Mouse (Mus musculus) testis, postnatal 14 days (tissue): ENCODE data around the gene Abracl.

Source experiments
- DNase-seq: peaks from one replicate; pipeline ENCODE4 v3.0.0; 2021; ENCODE audit warnings: low spot score

Abracl gene

GRCm38 (mm10) chr10:18022741-18023347, at the start of gene Abracl:
Abracl (minus strand) TSS chr10:18023288.
- peak; percentile 75 for DNase-seq

- no peak for DNase-seq
Observed at GRCm38 (mm10) chr10:18072871-18073270, 49.8 kb upstream of the Abracl start.

- no peak for DNase-seq
Observed at GRCm38 (mm10) chr10:18070616-18071015, 47.5 kb upstream of the Abracl start.

- DNase-seq, result no peak
Observed at GRCm38 (mm10) chr10:18070144-18070543, 47.1 kb upstream of the Abracl start.

GRCm38 (mm10) chr10:18069576-18069975, 46.5 kb upstream of the Abracl start:
- no peak for DNase-seq

GRCm38 (mm10) chr10:18068880-18069279, 45.8 kb upstream of the Abracl start:
- no peak for DNase-seq

- no peak for DNase-seq
Observed at GRCm38 (mm10) chr10:18067761-18068446, 44.8 kb upstream of the Abracl start.

GRCm38 (mm10) chr10:18066031-18066439, 42.9 kb upstream of the Abracl start:
- no peak for DNase-seq

- DNase-seq, result no peak
Observed at GRCm38 (mm10) chr10:18064606-18065228, 41.6 kb upstream of the Abracl start.

- no peak for DNase-seq
Observed at GRCm38 (mm10) chr10:18061533-18061932, 38.4 kb upstream of the Abracl start.

- no peak for DNase-seq
Observed at GRCm38 (mm10) chr10:18060778-18061177, 37.7 kb upstream of the Abracl start.

- no peak for DNase-seq
Observed at GRCm38 (mm10) chr10:18059807-18060206, 36.7 kb upstream of the Abracl start.

- no peak for DNase-seq
Observed at GRCm38 (mm10) chr10:18058681-18059338, 35.7 kb upstream of the Abracl start.

- DNase-seq, result no peak
Observed at GRCm38 (mm10) chr10:18056391-18056745, 33.3 kb upstream of the Abracl start.

GRCm38 (mm10) chr10:18055696-18056390, 32.8 kb upstream of the Abracl start, which contains the start of gene Reps1:
Reps1 (plus strand) TSS chr10:18055861.
- DNase-seq, result peak; percentile 51

GRCm38 (mm10) chr10:18055009-18055695, 32.1 kb upstream of the Abracl start:
- peak; percentile 88 for DNase-seq

- peak; percentile 3 for DNase-seq
Observed at GRCm38 (mm10) chr10:18047380-18048146, 24.5 kb upstream of the Abracl start.

GRCm38 (mm10) chr10:18046380-18046779, 23.3 kb upstream of the Abracl start:
- no peak for DNase-seq

- no peak for DNase-seq
Observed at GRCm38 (mm10) chr10:18036849-18037248, 13.8 kb upstream of the Abracl start.

- DNase-seq, result no peak
Observed at GRCm38 (mm10) chr10:18034408-18034807, 11.3 kb upstream of the Abracl start.

GRCm38 (mm10) chr10:18022312-18022711, 776 bp downstream of the Abracl start:
- DNase-seq, result peak; percentile 76
